ENCODE assay signal across 24 mouse cellular contexts in genomic region chr11:86751010-86751409, GRCm38 (mm10). TPM values are rescaled to one million over a fixed set of nuclear protein-coding genes. Genes with fewer than 3 reads are reported as not detected.
DNase-seq lines count a peak whose midpoint lies in the region; ATAC-seq and TF ChIP-seq lines count a peak whose summit lies in the region.
"Had no signal": no experiment of that assay in that cellular context is flagged by ENCODE, and none has a peak within 500 bp of the region (broad histone marks: within the 10 kb centered on the region; RNA-seq: fewer than 3 reads in every experiment).

No protein-coding gene starts in this region.

- TF ChIP-seq EP300 in MEL (IDR thresholded peaks at IDR 0.05; ENCODE audit: low read depth in 1 of 2, low read length in 2 of 2): no peak

- H3K4me1 ChIP-seq in heart, embryonic 13.5 days: peaks cover 78% of the 10 kb centered on the region
- H3K4me1 ChIP-seq in MEL (ENCODE audit: control insufficient read depth in 1 of 2, insufficient read depth in 2 of 2, low read length in 2 of 2): peaks cover 29 to 40% of the 10 kb centered on the region in 2 experiments
- peaks cover 64% of the 10 kb centered on the region for H3K4me1 ChIP-seq in liver, embryonic 16.5 days (ENCODE audit: control insufficient read depth, low read depth, low read length)

- peaks cover 10% of the 10 kb centered on the region; the same call in 1 of the 2 replicates for H3K36me3 ChIP-seq in heart, embryonic 13.5 days
- peaks cover 32 to 80% of the 10 kb centered on the region in 2 experiments for H3K36me3 ChIP-seq in MEL (ENCODE audit: control insufficient read depth in 1 of 2, insufficient read depth in 2 of 2, low read length in 2 of 2)
- 0 out of 2 replicates have a peak, but pooled peaks cover 4% of the 10 kb centered on the region for H3K36me3 ChIP-seq in liver, embryonic 16.5 days (ENCODE audit: control insufficient read depth, insufficient read depth)
- H3K36me3 ChIP-seq: embryonic facial prominence, embryonic 12.5 days; midbrain, embryonic 13.5 days had no signal

- no peak overlapping the region for H3K27ac ChIP-seq in heart, embryonic 13.5 days (replicated peaks)
- H3K27ac ChIP-seq in MEL (ENCODE audit: control insufficient read depth, low read depth, low read length): no peak overlapping the region
- no peak overlapping the region for H3K27ac ChIP-seq in liver, embryonic 16.5 days (ENCODE audit: low read length)
- H3K27ac ChIP-seq: embryonic facial prominence, embryonic 12.5 days; heart, embryonic 10.5 days; hindbrain, embryonic 10.5 days; midbrain, embryonic 13.5 days; neural tube, embryonic 13.5 days had no signal

- WGBS in heart, embryonic 13.5 days: 91% methylated on average over 1 of the region's 1 CpGs
- WGBS in liver, embryonic 16.5 days (ENCODE audit: insufficient replicate concordance): 88% methylated on average over 1 of the region's 1 CpGs

- peak; percentile 7 to 16 for DNase-seq in cerebellum, postnatal 10 days
- DNase-seq in cerebellum, adult 9-10 months: no peak
- no peak for DNase-seq in heart, postnatal 4 days
- DNase-seq in MEL (ENCODE audit: low read depth, low spot score): no peak
- DNase-seq in kidney, postnatal 4 days: no peak
- DNase-seq: adrenal gland, adult 8-10 months; cerebellum, adult 8-10 months; embryo, embryonic 11 days; heart, postnatal 10 days; kidney, adult 18-20 months; kidney, postnatal 36 days; layer of hippocampus, postnatal 36 days; left cerebral cortex, postnatal 4 days; lung, embryonic 14.5 days had no signal

- no peak for ATAC-seq in heart, embryonic 13.5 days (ENCODE audit: extremely low read depth, insufficient number of reproducible peaks, low FRiP score, low TSS enrichment)
- ATAC-seq in liver, embryonic 16.5 days (ENCODE audit: low read depth): 0 out of 2 replicates have a peak, but pooled peaks have one; percentile 35
- ATAC-seq: forebrain, embryonic 16.5 days; hindbrain, embryonic 16.5 days; midbrain, embryonic 13.5 days had no signal

- H3K4me2 ChIP-seq in heart, embryonic 13.5 days: peak overlapping the region; percentile 27; the same call in 1 of the 2 replicates
- no peak overlapping the region for H3K4me2 ChIP-seq in liver, embryonic 16.5 days (ENCODE audit: low read depth, low read length)
- H3K4me2 ChIP-seq: embryonic facial prominence, embryonic 12.5 days; lung, embryonic 14.5 days; midbrain, embryonic 13.5 days; neural tube, embryonic 13.5 days had no signal

- no peak for TF ChIP-seq RAD21 in MEL (IDR thresholded peaks at IDR 0.05; ENCODE audit: low read depth, low read length)

- no peaks in the 10 kb centered on the region for H3K9me3 ChIP-seq in heart, embryonic 13.5 days
- H3K9me3 ChIP-seq in MEL (replicated peaks; ENCODE audit: insufficient read depth, low read length): no peaks in the 10 kb centered on the region
- no peaks in the 10 kb centered on the region for H3K9me3 ChIP-seq in liver, embryonic 16.5 days (replicated peaks; ENCODE audit: control insufficient read depth, low read length)
- H3K9me3 ChIP-seq: embryonic facial prominence, embryonic 12.5 days; heart, embryonic 10.5 days; hindbrain, embryonic 10.5 days; midbrain, embryonic 13.5 days; neural tube, embryonic 13.5 days had no signal

- H3K4me3 ChIP-seq in heart, embryonic 13.5 days: no peak overlapping the region
- H3K4me3 ChIP-seq in MEL (ENCODE audit: control insufficient read depth in 1 of 2, insufficient read depth in 1 of 2, low read depth in 2 of 2, low read length in 2 of 2): no peak overlapping the region
- no peak overlapping the region for H3K4me3 ChIP-seq in liver, embryonic 16.5 days (ENCODE audit: low read depth, low read length)
- H3K4me3 ChIP-seq: embryonic facial prominence, embryonic 12.5 days; heart, embryonic 10.5 days; hindbrain, embryonic 10.5 days; midbrain, embryonic 13.5 days; neural tube, embryonic 13.5 days had no signal

- no peak overlapping the region for H3K9ac ChIP-seq in heart, embryonic 13.5 days
- H3K9ac ChIP-seq in MEL (ENCODE audit: control insufficient read depth, low read depth, low read length, poor library complexity, severe bottlenecking): no peak overlapping the region
- no peak overlapping the region for H3K9ac ChIP-seq in liver, embryonic 16.5 days (ENCODE audit: low read depth, low read length)
- H3K9ac ChIP-seq: embryonic facial prominence, embryonic 12.5 days; lung, embryonic 14.5 days; midbrain, embryonic 13.5 days; neural tube, embryonic 13.5 days had no signal

- peaks cover 82% of the 10 kb centered on the region for H3K79me2 ChIP-seq in MEL (ENCODE audit: control insufficient read depth, insufficient read depth, low read length, poor library complexity)

- H3K27me3 ChIP-seq in heart, embryonic 13.5 days (replicated peaks): no peaks in the 10 kb centered on the region
- no peaks in the 10 kb centered on the region for H3K27me3 ChIP-seq in MEL (ENCODE audit: control insufficient read depth in 1 of 2, insufficient read depth in 2 of 2, low read length in 2 of 2)
- no peaks in the 10 kb centered on the region for H3K27me3 ChIP-seq in liver, embryonic 16.5 days (ENCODE audit: control insufficient read depth, insufficient read depth, low read depth, low read length)
- H3K27me3 ChIP-seq: CH12.LX; embryonic facial prominence, embryonic 12.5 days; midbrain, embryonic 13.5 days; neural tube, embryonic 13.5 days had no signal

- TF ChIP-seq CTCF in MEL (IDR thresholded peaks at IDR 0.05 in 2 of 3, conservative IDR thresholded peaks at IDR 0.05 in 1 of 3; ENCODE audit: control insufficient read depth in 1 of 3, insufficient read depth in 1 of 3, low read depth in 2 of 3, low read length in 3 of 3, poor library complexity in 1 of 3, severe bottlenecking in 1 of 3): no peak

- no peak for TF ChIP-seq POLR2A in MEL (IDR thresholded peaks at IDR 0.05; ENCODE audit: control insufficient read depth in 1 of 2, insufficient read depth in 1 of 2, low read depth in 1 of 2, low read length in 2 of 2, poor library complexity in 1 of 2)

TF ChIP-seq in MEL, 35 proteins besides CTCF, POLR2A, EP300 and RAD21:
- TF ChIP-seq CHD1 (IDR thresholded peaks at IDR 0.05; ENCODE audit: low read depth, low read length) (0 out of 2 replicates have a peak, but pooled peaks have one; percentile 84), HCFC1 (IDR thresholded peaks at IDR 0.05; ENCODE audit: low read depth, low read length) (no peak), MAZ (IDR thresholded peaks at IDR 0.05; ENCODE audit: low read depth, low read length) (no peak), GATA1 (IDR thresholded peaks at IDR 0.05; ENCODE audit: low read depth, low read length) (no peak)
TF ChIP-seq in MEL: peak in this region for 1.

RNA-seq across cellular contexts. Expression of gene Cltc, which starts 6.4 kb away (rescaled TPM):
- polyA plus RNA-seq in heart, embryonic 13.5 days (2015; fragmentation: Nextera tagmentation; extraction: Ambion mirVana): 117 and 118 TPM in 2 replicates
- 100 to 1,000 TPM; 266 to 273 TPM for total RNA-seq in heart, postnatal 4 days (2021)
- total RNA-seq in MEL (2012; rRNA removed): 205 and 269 TPM in 2 replicates
- 100 to 1,000 TPM; 149 to 300 TPM for polyA plus RNA-seq in MEL (2012; ENCODE audit: insufficient read depth in 1 of 2, insufficient read length in 2 of 2, low read depth in 1 of 2, low replicate concordance in 2 of 2, missing spikeins in 1 of 2)
- polyA plus RNA-seq in liver, embryonic 16.5 days (2015; fragmentation: Nextera tagmentation; extraction: Ambion mirVana): 87.5 and 96.5 TPM in 2 replicates

RNA-seq across cellular contexts. Expression of gene Dhx40, which starts 56.5 kb away (rescaled TPM):
- polyA plus RNA-seq in heart, embryonic 13.5 days (2015; fragmentation: Nextera tagmentation; extraction: Ambion mirVana): 13.5 and 14.0 TPM in 2 replicates
- total RNA-seq in heart, postnatal 4 days (2021): 10 to 100 TPM; 17.6 to 19.2 TPM
- 15.5 and 16.1 TPM in 2 replicates for total RNA-seq in MEL (2012; rRNA removed)
- polyA plus RNA-seq in MEL (2012; ENCODE audit: insufficient read depth in 1 of 2, insufficient read length in 2 of 2, low read depth in 1 of 2, low replicate concordance in 2 of 2, missing spikeins in 1 of 2): 10 to 100 TPM in 1 of 2 experiments, not detected in 1; 10.1 TPM
- 10.4 and 10.8 TPM in 2 replicates for polyA plus RNA-seq in liver, embryonic 16.5 days (2015; fragmentation: Nextera tagmentation; extraction: Ambion mirVana)

Comparison
In these comparisons a context has a peak if more than half of its experiments do, and no peak if none do; other contexts are left out.
1. DNase-seq: peak in cerebellum, postnatal 10 days (2 of 2); none in cerebellum, adult 9-10 months (single experiment), heart, postnatal 4 days (single experiment), MEL (single experiment) and kidney, postnatal 4 days (0 of 2).